Mouse (Mus musculus) heart, adult 9 months (tissue): ENCODE measurements around the gene Syt12.
A peak's percentile ranks its signal among the peaks of the same experiment; 100 is the strongest.

Experiments
- DNase-seq, 2 experiments: peaks; one replicate each; pipeline ENCODE4 v3.0.0; 2022; ENCODE audit warnings: low spot score in 2 of 2

Syt12 gene

DNA sequence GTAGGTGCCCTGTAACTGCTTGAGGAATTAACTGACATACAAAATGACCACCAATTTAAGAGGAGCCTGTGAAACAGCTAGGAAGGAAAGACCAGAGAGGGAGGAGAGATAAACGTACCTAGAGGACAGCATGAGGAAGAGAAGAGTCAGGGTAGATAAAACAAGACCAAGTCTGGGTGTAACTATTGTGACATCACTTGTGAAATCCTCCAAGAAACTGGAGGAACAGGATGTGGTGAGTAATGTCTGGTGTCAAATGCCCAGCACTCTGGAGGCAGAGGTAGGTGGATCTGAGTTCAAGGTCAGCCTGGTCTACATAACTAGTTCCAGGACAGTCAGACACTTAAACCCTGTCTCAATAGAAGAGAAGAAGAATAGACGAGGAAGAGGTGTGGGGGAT, 68.2 kb downstream of the Syt12 start:
- no peak for DNase-seq

DNA sequence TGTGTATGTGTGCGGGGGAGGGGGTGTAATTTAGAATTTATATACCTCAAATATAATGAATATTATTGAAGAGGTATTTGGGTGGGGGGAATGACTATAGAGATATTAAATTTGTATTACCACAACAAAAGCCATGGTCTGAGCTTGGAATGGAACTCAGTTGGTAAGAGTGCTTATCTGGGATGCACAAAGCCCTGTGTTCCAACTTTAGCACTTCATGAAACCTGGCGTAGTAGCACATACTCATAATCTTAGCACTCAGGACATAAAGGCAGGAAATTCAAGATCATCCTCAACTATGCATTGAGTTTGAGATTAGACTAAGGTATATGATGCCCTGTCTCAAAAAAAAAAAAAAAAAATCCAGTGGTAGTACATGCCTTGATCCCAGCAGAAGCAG, 72.4 kb downstream of the Syt12 start:
- DNase-seq = no peak

DNA sequence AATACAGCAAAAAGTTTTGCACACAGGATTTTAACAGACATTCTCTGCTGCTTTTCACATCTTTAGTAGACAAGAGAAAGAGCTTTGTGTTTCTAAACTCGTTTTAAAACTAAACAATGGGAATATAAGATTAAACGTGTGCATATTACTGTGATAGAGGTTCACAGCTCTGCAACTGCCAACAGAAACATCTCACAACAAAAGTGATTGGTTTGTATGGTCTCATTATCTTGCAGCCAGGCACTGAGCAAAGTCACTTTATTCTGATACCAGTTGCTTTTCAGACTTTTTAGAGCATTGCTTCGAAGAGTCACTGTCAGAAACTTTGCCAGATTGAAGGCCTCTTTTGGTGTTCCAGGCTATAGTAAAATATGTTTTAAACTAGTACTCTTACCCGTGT, 78.3 kb downstream of the Syt12 start:
- DNase-seq = no peak

DNA sequence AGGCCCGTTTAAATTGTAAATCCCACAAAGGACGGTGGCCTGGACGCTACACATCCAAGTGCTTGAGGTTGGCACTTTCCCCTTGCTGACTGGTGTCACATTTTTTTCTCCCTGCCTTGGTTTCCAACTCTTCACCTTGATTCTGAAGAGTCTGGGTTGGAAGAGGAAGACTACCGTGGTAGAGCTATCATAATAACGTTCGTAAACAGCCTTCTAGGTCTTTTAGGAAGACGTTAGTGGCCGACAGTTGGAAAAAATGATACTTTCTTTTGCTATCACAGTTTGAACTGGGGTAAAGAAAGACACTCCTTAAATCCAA, 78.7 kb downstream of the Syt12 start:
- no peak for DNase-seq

DNA sequence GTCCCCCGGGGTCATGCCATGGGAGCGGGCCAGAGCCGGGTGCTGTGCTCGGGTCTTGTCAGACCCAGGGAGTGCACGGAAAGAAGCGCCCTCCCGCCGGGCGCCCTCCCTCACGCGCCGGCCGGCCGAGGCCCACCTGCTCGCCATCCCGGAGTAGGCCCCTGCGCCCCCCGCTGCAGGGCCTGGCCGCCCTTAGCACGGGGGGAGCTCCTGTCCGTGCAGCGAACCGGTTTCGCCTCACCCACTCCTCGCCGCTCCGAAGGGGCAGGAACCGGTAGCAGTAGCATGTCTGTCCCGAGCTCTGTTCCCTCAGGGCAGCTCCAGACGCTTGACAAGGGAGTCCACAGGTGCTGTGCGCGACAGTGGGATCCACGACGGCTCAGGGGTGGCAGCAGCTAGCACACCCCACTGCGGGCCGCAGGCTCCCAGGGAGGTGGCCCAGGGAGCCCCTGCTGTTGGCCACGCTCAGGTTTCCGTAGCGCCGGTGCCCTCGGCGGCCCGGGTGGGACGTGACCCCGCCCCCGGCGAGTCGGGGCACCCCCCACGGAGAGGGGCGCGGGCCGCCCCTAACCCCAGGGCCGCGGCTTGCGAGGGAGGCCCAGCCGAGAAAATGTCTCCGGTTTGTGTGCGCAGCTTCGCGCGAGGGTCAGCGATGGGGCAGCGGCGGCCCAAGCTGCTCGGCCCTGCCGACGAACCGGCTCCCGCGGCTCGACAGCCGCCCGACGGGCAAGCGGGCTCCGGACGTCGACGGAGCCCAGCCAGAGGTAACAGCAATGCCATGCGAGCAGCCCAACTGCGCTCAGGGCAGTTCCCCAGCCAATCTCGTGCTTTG, 79.2 kb downstream of the Syt12 start, which contains the start of gene Kdm2a:
Kdm2a (minus strand) TSS at position 488 of the 832 bp plus-strand sequence.
- DNase-seq = peak; percentile 55 to 66

DNA sequence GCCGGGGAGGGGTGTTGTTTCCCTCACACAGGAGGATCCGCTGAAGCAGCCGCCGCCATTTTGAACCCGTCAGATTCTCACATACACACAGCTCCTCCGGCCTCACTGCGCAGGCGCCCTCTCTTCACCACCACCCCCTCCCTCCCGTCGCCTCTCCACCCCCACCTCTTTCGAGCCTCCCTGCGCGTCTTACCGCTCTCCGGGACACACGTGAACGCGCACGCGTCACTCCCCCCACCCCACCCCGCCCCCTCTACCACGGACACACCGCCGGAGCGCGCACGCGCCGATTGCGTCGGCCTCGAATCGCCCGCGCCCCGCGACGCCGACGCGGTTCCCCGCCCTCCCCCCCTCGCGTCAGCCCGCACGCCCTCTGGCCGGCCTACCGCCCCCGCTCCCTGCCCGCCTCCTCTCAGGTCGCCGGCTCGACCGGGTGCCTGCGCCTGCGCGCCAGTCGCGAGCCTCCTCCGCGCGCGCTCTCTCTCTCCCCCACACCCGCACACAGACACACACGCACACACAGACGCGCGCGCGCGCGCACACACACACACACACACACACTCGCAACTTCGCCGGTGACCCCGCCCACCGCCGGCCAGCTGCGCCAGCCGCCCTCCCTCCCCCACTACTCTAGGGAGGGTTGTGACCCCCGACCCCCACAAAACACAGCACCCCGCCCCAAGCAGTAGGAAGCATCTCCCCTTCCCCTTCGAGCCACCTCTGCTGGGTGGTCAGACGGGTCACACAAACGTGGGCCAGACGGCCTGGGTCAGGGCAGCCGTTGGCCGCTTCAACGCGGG, 80.0 kb downstream of the Syt12 start:
- DNase-seq = peak; percentile 94 to 95

DNA sequence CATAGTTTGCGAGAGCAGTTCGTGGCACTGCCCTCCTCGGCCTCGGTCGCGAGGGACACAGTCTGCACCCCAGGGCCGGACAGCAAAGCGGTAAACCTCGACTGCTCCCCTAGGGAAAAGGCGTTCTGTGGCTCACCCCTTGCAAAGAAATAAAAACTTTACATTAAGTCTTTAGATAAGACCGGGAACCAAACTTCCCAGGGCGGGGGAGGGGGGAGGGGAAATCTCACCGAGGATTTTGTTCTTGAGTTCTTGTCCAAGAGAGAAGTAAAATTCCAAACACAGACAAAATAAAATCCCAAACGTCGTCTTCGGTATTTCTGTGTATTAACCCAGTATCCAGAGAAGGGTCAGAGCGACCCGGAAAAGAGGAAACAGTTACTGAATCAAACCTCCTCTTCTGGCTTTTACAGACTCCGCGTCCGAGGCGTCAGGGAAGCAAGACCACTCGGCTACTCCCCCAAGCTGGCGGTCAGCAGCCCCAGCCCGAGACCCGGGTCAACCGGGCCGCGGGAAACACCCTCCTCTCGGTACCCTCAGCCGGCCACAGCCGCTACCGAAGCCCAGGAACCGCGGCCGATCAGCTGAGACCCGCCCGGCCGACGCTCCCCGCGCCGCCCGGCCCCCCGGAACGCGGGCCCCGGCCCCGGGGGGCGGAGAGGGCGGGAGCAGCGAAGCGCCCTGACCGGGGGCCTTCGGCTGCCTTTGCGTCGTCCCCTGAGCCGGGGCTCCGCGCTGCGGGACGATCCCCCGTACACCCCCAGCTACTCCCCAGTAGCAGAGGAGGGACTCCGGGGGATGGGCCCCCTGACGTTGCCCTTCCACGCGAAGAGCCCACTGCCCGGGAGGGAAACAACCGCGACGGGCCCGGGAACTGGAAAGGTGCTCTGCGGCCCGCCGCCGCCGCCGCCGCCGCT, 80.9 kb downstream of the Syt12 start:
- peak in 1 of 2 experiments; percentile 29 for DNase-seq
